Mouse (Mus musculus) kidney, adult 2 months (tissue): ENCODE data around the gene Chst3. TPM values are rescaled to one million over a fixed set of nuclear protein-coding genes. Genes with fewer than 3 reads are reported as not detected.
"Not testable (repeated sequence)": the region's sequence is repeated elsewhere in the genome, so short reads cannot be mapped to it uniquely, and the experiment has no call there.

ENCODE experiments used
- DNase-seq: peaks from one replicate; pipeline ENCODE4 v3.0.0; 2021
- H3K27ac ChIP-seq: fragments of 200-500 bp; 2 replicates; pipeline ENCODE4 v1.5.1; 2012; ENCODE audit warnings: low read depth, low read length, control low read depth, inconsistent platforms; ENCODE audit not compliant: insufficient read depth
- H3K27me3 ChIP-seq: fragments of 200-500 bp; replicated peaks from 2 replicates; pipeline ENCODE4 v1.6.1; 2012; ENCODE audit warnings: mild to moderate bottlenecking, moderate library complexity, low read length, inconsistent platforms; ENCODE audit not compliant: control insufficient read depth, insufficient read depth
- H3K36me3 ChIP-seq: fragments of 200-500 bp; 2 replicates; pipeline ENCODE4 v1.6.1; 2012; ENCODE audit warnings: mild to moderate bottlenecking, moderate library complexity, low read length, inconsistent platforms; ENCODE audit not compliant: control insufficient read depth, insufficient read depth
- H3K4me1 ChIP-seq: fragments of 200-500 bp; 2 replicates; pipeline ENCODE4 v1.6.1; 2011; ENCODE audit warnings: low read length; ENCODE audit not compliant: control insufficient read depth, insufficient read depth
- H3K4me3 ChIP-seq: fragments of 200-500 bp; 2 replicates; pipeline ENCODE4 v1.5.1; 2011; ENCODE audit warnings: mild to moderate bottlenecking, low read depth, low read length, control low read depth; ENCODE audit not compliant: insufficient read depth
- CTCF ChIP-seq: fragments of 200-500 bp; conservative IDR thresholded peaks from 2 replicates; pipeline ENCODE4 v1.5.1; 2011; ENCODE audit warnings: low read depth, mild to moderate bottlenecking, control low read depth, low read length, moderate library complexity, mixed read lengths; ENCODE audit not compliant: insufficient read depth, insufficient read length
- POLR2A ChIP-seq: fragments of 200-500 bp; IDR thresholded peaks from one replicate; pipeline ENCODE4 v1.6.1; 2011; ENCODE audit warnings: low read depth, low read length, control low read depth
- WGBS: fragments of 180-500 bp; shearing (Covaris S2); methylation state at CpG from one replicate; pipeline ENCODE4 v1.1.7; 2018; 5-methylcytosine and 5-hydroxymethylcytosine counted together
- polyA plus RNA-seq: library from polyadenylated mRNA; depleted of rRNA; stranded (reverse); fragments of >200 nt; gene quantifications from 2 replicates; pipeline ENCODE4 v1.2.3, GENCODE M21; 2012; rRNA removed

Chst3 gene
- polyA plus RNA-seq, 1 experiment: 4.3 TPM

DNA sequence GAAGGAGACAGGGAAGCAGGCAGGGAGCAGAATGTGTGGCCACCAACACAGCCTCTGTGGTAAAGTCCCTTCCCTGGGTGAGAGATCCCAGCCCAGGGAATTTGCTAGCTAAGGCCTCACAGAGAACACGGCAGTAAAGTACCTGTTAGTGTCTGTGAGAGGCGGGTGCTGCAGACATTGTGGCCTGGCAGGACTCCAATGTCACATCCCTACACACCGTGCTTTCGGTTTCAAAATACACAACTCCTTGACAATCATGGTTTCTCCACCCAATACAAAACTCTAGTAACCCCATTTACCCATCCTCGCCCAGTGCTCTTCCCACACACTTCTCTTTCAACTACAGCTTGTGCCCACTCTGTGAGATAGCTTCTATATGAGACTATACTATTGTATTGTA lies 80.4 kb downstream of the Chst3 start:
- no peak overlapping the region for H3K27ac ChIP-seq
- no peak overlapping the region for H3K4me3 ChIP-seq
- no peaks in the 10 kb centered on the region for H3K36me3 ChIP-seq
- no peak for TF ChIP-seq POLR2A
- no peak for TF ChIP-seq CTCF
- H3K27me3 ChIP-seq: no peaks in the 10 kb centered on the region
- DNase-seq: no peak
- 81% methylated on average over 5 of the region's 5 CpGs for WGBS
- H3K4me1 ChIP-seq: no peaks in the 10 kb centered on the region

- no peak for DNase-seq
- H3K27ac ChIP-seq: no peak overlapping the region
- TF ChIP-seq CTCF (no peak), POLR2A (no peak)
- WGBS: 64% methylated on average over 7 of the region's 7 CpGs
- no peaks in the 10 kb centered on the region for H3K27me3 ChIP-seq
- H3K4me1 ChIP-seq: no peaks in the 10 kb centered on the region
- no peaks in the 10 kb centered on the region for H3K36me3 ChIP-seq
- H3K4me3 ChIP-seq: no peak overlapping the region
Measured at GRCm38 (mm10) chr10:60136935-60137334, 82.1 kb downstream of the Chst3 start.

- DNase-seq, H3K4me1 ChIP-seq, H3K36me3 ChIP-seq, H3K27ac ChIP-seq, H3K4me3 ChIP-seq, H3K27me3 ChIP-seq: not testable (repeated sequence)
- WGBS: 52% methylated on average over 1 of the region's 1 CpGs
Measured at GRCm38 (mm10) chr10:60136010-60136409, 83.0 kb downstream of the Chst3 start.

DNA sequence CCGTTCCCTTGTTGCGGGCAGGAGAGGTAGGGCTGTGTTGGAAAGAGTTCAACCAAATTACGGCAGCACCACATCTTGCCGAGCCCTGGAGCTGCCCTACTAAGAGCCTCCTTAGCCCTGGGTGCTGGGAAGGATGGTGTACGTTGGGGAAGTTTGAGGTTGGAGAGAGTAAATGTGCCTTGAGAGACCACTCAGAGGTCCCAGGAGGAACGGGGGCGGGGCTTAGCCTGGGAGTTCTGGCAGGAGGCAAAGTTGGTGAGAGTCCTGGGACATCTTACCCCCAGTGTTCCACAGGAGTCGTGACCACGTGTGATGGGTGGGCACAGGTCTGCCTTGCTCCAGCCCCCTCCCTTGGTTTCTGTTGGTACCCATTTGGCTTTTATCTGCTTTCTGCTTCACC lies 84.9 kb downstream of the Chst3 start:
- Histone ChIP-seq H3K4me1 (no peaks in the 10 kb centered on the region), H3K27ac (no peak overlapping the region), H3K36me3 (no peaks in the 10 kb centered on the region), H3K27me3 (no peaks in the 10 kb centered on the region), H3K4me3 (no peak overlapping the region)
- TF ChIP-seq POLR2A: no peak
- TF ChIP-seq CTCF: no peak
- WGBS: 66% methylated on average over 9 of the region's 9 CpGs
- DNase-seq: no peak

- no peak overlapping the region for H3K27ac ChIP-seq
- no peak for DNase-seq
Measured at GRCm38 (mm10) chr10:60133501-60133900, 85.6 kb downstream of the Chst3 start.

More at GRCm38 (mm10) chr10:60133501-60133900, 85.6 kb downstream of the Chst3 start:
- H3K4me3 ChIP-seq: no peak overlapping the region
- no peaks in the 10 kb centered on the region for H3K27me3 ChIP-seq
- TF ChIP-seq POLR2A: no peak
- TF ChIP-seq CTCF: no peak
- WGBS: 47% methylated on average over 6 of the region's 6 CpGs
- H3K36me3 ChIP-seq: no peaks in the 10 kb centered on the region
- H3K4me1 ChIP-seq: no peaks in the 10 kb centered on the region

Other genes starting within 250 kb of the Chst3 start
- gene Ascc1, start 216.5 kb downstream of the Chst3 start, polyA plus RNA-seq: 106 and 132 TPM in 2 replicates
- 84.8 and 100 TPM in 2 replicates for gene Anapc16, start 216.1 kb downstream of the Chst3 start, polyA plus RNA-seq
- gene Spock2, start 113.0 kb downstream of the Chst3 start, polyA plus RNA-seq: 1.7 and 2.3 TPM in 2 replicates
- gene Psap, start 58.4 kb upstream of the Chst3 start, polyA plus RNA-seq: 1,603 and 1,750 TPM in 2 replicates
- 15.7 and 20.8 TPM in 2 replicates for gene Vsir, start 127.6 kb upstream of the Chst3 start, polyA plus RNA-seq
- gene Gm17455, start 180.5 kb upstream of the Chst3 start, polyA plus RNA-seq: not detected in 2 replicates